8 mouse cellular contexts compared by ENCODE assay signal in genomic region chr19:10959085-10959977, GRCm38 (mm10). TPM values are rescaled to one million over a fixed set of nuclear protein-coding genes. Genes with fewer than 3 reads are reported as not detected.
DNase-seq lines count a peak whose midpoint lies in the region; ATAC-seq and TF ChIP-seq lines count a peak whose summit lies in the region.

No protein-coding gene starts in this region.

- no peaks in the 10 kb centered on the region for H3K4me1 ChIP-seq in MEL (ENCODE audit: control insufficient read depth in 1 of 2, insufficient read depth in 2 of 2, low read length in 2 of 2)
- no peaks in the 10 kb centered on the region for H3K4me1 ChIP-seq in heart, embryonic 16.5 days (ENCODE audit: control insufficient read depth, insufficient read depth, low read length)
- H3K4me1 ChIP-seq in midbrain, embryonic 11.5 days (ENCODE audit: control insufficient read depth, insufficient read depth, low read length): no peaks in the 10 kb centered on the region; the same call in 1 of the 2 replicates

- peak; percentile 98 for TF ChIP-seq RAD21 in MEL (IDR thresholded peaks at IDR 0.05; ENCODE audit: low read depth, low read length)

- WGBS in heart, embryonic 16.5 days: 30% methylated on average over 11 of the region's 11 CpGs
- 30% methylated on average over 11 of the region's 11 CpGs for WGBS in midbrain, embryonic 11.5 days

- DNase-seq in left cerebral cortex, postnatal 14 days (ENCODE audit: low spot score in 2 of 2): peak; percentile 67
- no peak for DNase-seq in left cerebral cortex, adult 8-10 months (ENCODE audit: low spot score in 2 of 2)
- peak; percentile 76 for DNase-seq in MEL (ENCODE audit: low read depth, low spot score)
- DNase-seq in embryo, embryonic 10 days (ENCODE audit: low spot score): peak; percentile 85
- DNase-seq in kidney, postnatal 25 days: peak; percentile 41 to 69
- DNase-seq in midbrain, embryonic 11.5 days (ENCODE audit: low spot score, missing footprints): peak; percentile 95
- DNase-seq in thymus, postnatal 4 days: peak; percentile 37

- H3K9me3 ChIP-seq in MEL (replicated peaks; ENCODE audit: insufficient read depth, low read length): no peaks in the 10 kb centered on the region
- no peaks in the 10 kb centered on the region for H3K9me3 ChIP-seq in heart, embryonic 16.5 days (replicated peaks; ENCODE audit: control insufficient read depth, low read length)
- no peaks in the 10 kb centered on the region for H3K9me3 ChIP-seq in midbrain, embryonic 11.5 days (ENCODE audit: control insufficient read depth, low read length)

- TF ChIP-seq EP300 in MEL (IDR thresholded peaks at IDR 0.05; ENCODE audit: low read depth in 1 of 2, low read length in 2 of 2): no peak

- no peaks in the 10 kb centered on the region for H3K79me2 ChIP-seq in MEL (ENCODE audit: control insufficient read depth, insufficient read depth, low read length, poor library complexity)

- H3K27me3 ChIP-seq in MEL (ENCODE audit: control insufficient read depth in 1 of 2, insufficient read depth in 2 of 2, low read length in 2 of 2): peaks cover 5 to 8% of the 10 kb centered on the region in 2 experiments; a peak in 3 of 4 replicates
- H3K27me3 ChIP-seq in heart, embryonic 16.5 days (ENCODE audit: control insufficient read depth, insufficient read depth, low read length): peaks cover 2% of the 10 kb centered on the region; the same call in 1 of the 2 replicates
- H3K27me3 ChIP-seq in midbrain, embryonic 11.5 days (ENCODE audit: control insufficient read depth, insufficient read depth, low read length): no peaks in the 10 kb centered on the region

- TF ChIP-seq CTCF in MEL (IDR thresholded peaks at IDR 0.05 in 2 of 3, conservative IDR thresholded peaks at IDR 0.05 in 1 of 3; ENCODE audit: control insufficient read depth in 1 of 3, insufficient read depth in 1 of 3, low read depth in 2 of 3, low read length in 3 of 3, poor library complexity in 1 of 3, severe bottlenecking in 1 of 3): peak; percentile 36 to 95 (median 57)

- H3K36me3 ChIP-seq in MEL (ENCODE audit: control insufficient read depth in 1 of 2, insufficient read depth in 2 of 2, low read length in 2 of 2): no peaks in the 10 kb centered on the region
- no peaks in the 10 kb centered on the region for H3K36me3 ChIP-seq in heart, embryonic 16.5 days (ENCODE audit: control insufficient read depth, insufficient read depth)
- H3K36me3 ChIP-seq in midbrain, embryonic 11.5 days (ENCODE audit: control insufficient read depth, insufficient read depth, low read length): no peaks in the 10 kb centered on the region

- no peak for TF ChIP-seq POLR2A in MEL (IDR thresholded peaks at IDR 0.05; ENCODE audit: control insufficient read depth in 1 of 2, insufficient read depth in 1 of 2, low read depth in 1 of 2, low read length in 2 of 2, poor library complexity in 1 of 2)

- intact Hi-C loops in left cerebral cortex, postnatal 14 days (cut with DNase I): loop anchor here (5.0 to 10.0 kb wide), 2 partner anchors 245 to 292 kb away; no protein-coding TSS in a partner anchor

- ATAC-seq in heart, embryonic 16.5 days (replicated peaks; ENCODE audit: extremely low read depth, insufficient read depth, low FRiP score): 0 out of 2 replicates have a peak, but pooled peaks have one; percentile 49
- peak; percentile 78; the same call in 1 of the 2 replicates for ATAC-seq in midbrain, embryonic 11.5 days (ENCODE audit: low FRiP score)

- H3K27ac ChIP-seq in MEL (ENCODE audit: control insufficient read depth, low read depth, low read length): no peak overlapping the region
- H3K27ac ChIP-seq in heart, embryonic 16.5 days (ENCODE audit: low read length): no peak overlapping the region
- H3K27ac ChIP-seq in midbrain, embryonic 11.5 days (ENCODE audit: low read depth, low read length): no peak overlapping the region

- no peak overlapping the region for H3K4me2 ChIP-seq in heart, embryonic 16.5 days (ENCODE audit: low read depth, low read length)
- no peak overlapping the region for H3K4me2 ChIP-seq in midbrain, embryonic 11.5 days

- H3K9ac ChIP-seq in MEL (ENCODE audit: control insufficient read depth, low read depth, low read length, poor library complexity, severe bottlenecking): no peak overlapping the region
- no peak overlapping the region for H3K9ac ChIP-seq in heart, embryonic 16.5 days (ENCODE audit: low read length)
- H3K9ac ChIP-seq in midbrain, embryonic 11.5 days (ENCODE audit: low read length): no peak overlapping the region

- H3K4me3 ChIP-seq in MEL (ENCODE audit: control insufficient read depth in 1 of 2, insufficient read depth in 1 of 2, low read depth in 2 of 2, low read length in 2 of 2): no peak overlapping the region
- H3K4me3 ChIP-seq in heart, embryonic 16.5 days (ENCODE audit: low read length): no peak overlapping the region
- H3K4me3 ChIP-seq in midbrain, embryonic 11.5 days (ENCODE audit: low read depth, low read length): no peak overlapping the region

TF ChIP-seq in MEL, 35 proteins besides CTCF, POLR2A, EP300 and RAD21:
- TF ChIP-seq ZC3H11A (IDR thresholded peaks at IDR 0.05; ENCODE audit: low read depth, low read length) (peak; percentile 92), SMC3 (IDR thresholded peaks at IDR 0.05; ENCODE audit: low read depth, low read length) (peak; percentile 88), MEF2A (IDR thresholded peaks at IDR 0.05; ENCODE audit: extremely low read depth, insufficient replicate concordance, low read depth, low read length, poor library complexity, severe bottlenecking) (no peak)

RNA-seq across cellular contexts. Expression of gene Ccdc86, which starts 10.3 kb away (rescaled TPM):
- 1 to 10 TPM; 8.5 to 8.9 TPM for total RNA-seq in left cerebral cortex, postnatal 14 days (2021)
- 1 to 10 TPM; 7.2 to 8.2 (median 7.7) TPM for total RNA-seq in left cerebral cortex, adult 8-10 months (2022)
- 20.2 and 29.5 TPM in 2 replicates for total RNA-seq in MEL (2012; rRNA removed)
- polyA plus RNA-seq in MEL (2012; ENCODE audit: insufficient read depth in 1 of 2, insufficient read length in 2 of 2, low read depth in 1 of 2, low replicate concordance in 2 of 2, missing spikeins in 1 of 2): 10 to 100 TPM in 1 of 2 experiments, not detected in 1; 50.9 TPM
- 17.7 and 18.2 TPM in 2 replicates for polyA plus RNA-seq in heart, embryonic 16.5 days (2015; fragmentation: Nextera tagmentation; extraction: Ambion mirVana)
- polyA plus RNA-seq in midbrain, embryonic 11.5 days (2014; fragmentation: Nextera tagmentation; extraction: Ambion mirVana): 20.0 and 22.5 TPM in 2 replicates

RNA-seq across cellular contexts. Expression of gene Ms4a10, which starts 15.1 kb away (rescaled TPM):
- not detected for total RNA-seq in left cerebral cortex, postnatal 14 days (2021)
- not detected for total RNA-seq in left cerebral cortex, adult 8-10 months (2022)
- not detected in 2 replicates for total RNA-seq in MEL (2012; rRNA removed)
- polyA plus RNA-seq in MEL (2012; ENCODE audit: insufficient read depth in 1 of 2, insufficient read length in 2 of 2, low read depth in 1 of 2, low replicate concordance in 2 of 2, missing spikeins in 1 of 2): not detected
- polyA plus RNA-seq in heart, embryonic 16.5 days (2015; fragmentation: Nextera tagmentation; extraction: Ambion mirVana): not detected in 2 replicates
- not detected in 2 replicates for polyA plus RNA-seq in midbrain, embryonic 11.5 days (2014; fragmentation: Nextera tagmentation; extraction: Ambion mirVana)

RNA-seq across cellular contexts. Expression of gene Ptgdr2, which starts 22.4 kb away (rescaled TPM):
- total RNA-seq in left cerebral cortex, postnatal 14 days (2021): under 1 TPM; 0.32 to 0.33 TPM
- under 1 TPM in 2 of 4 experiments, not detected in 2; 0.17 to 0.19 TPM for total RNA-seq in left cerebral cortex, adult 8-10 months (2022)
- 0.33 and 0.46 TPM in 2 replicates for total RNA-seq in MEL (2012; rRNA removed)
- under 1 TPM in 1 of 2 experiments, not detected in 1; 0.31 TPM for polyA plus RNA-seq in MEL (2012; ENCODE audit: insufficient read depth in 1 of 2, insufficient read length in 2 of 2, low read depth in 1 of 2, low replicate concordance in 2 of 2, missing spikeins in 1 of 2)
- 0.11 and 0.24 TPM in 2 replicates for polyA plus RNA-seq in heart, embryonic 16.5 days (2015; fragmentation: Nextera tagmentation; extraction: Ambion mirVana)
- polyA plus RNA-seq in midbrain, embryonic 11.5 days (2014; fragmentation: Nextera tagmentation; extraction: Ambion mirVana): 0.05 and 0.12 TPM in 2 replicates

RNA-seq across cellular contexts. Expression of gene Ms4a15, which starts 33.7 kb away (rescaled TPM):
- total RNA-seq in left cerebral cortex, postnatal 14 days (2021): under 1 TPM in 1 of 2 experiments, not detected in 1; 0.80 TPM
- 1 to 10 TPM in 1 of 4 experiments, not detected in 3; 1.1 TPM for total RNA-seq in left cerebral cortex, adult 8-10 months (2022)
- not detected in 2 replicates for total RNA-seq in MEL (2012; rRNA removed)
- not detected for polyA plus RNA-seq in MEL (2012; ENCODE audit: insufficient read depth in 1 of 2, insufficient read length in 2 of 2, low read depth in 1 of 2, low replicate concordance in 2 of 2, missing spikeins in 1 of 2)
- polyA plus RNA-seq in heart, embryonic 16.5 days (2015; fragmentation: Nextera tagmentation; extraction: Ambion mirVana): not detected in 2 replicates
- not detected in 2 replicates for polyA plus RNA-seq in midbrain, embryonic 11.5 days (2014; fragmentation: Nextera tagmentation; extraction: Ambion mirVana)

RNA-seq across cellular contexts. Expression of gene Zp1, which starts 38.9 kb away (rescaled TPM):
- not detected for total RNA-seq in left cerebral cortex, postnatal 14 days (2021)
- 1 to 10 TPM in 1 of 4 experiments, under 1 TPM in 1, not detected in 2; 0.19 to 1.5 TPM for total RNA-seq in left cerebral cortex, adult 8-10 months (2022)
- not detected in 2 replicates for total RNA-seq in MEL (2012; rRNA removed)
- polyA plus RNA-seq in MEL (2012; ENCODE audit: insufficient read depth in 1 of 2, insufficient read length in 2 of 2, low read depth in 1 of 2, low replicate concordance in 2 of 2, missing spikeins in 1 of 2): not detected
- 0.14 TPM in 1 of 2 replicates, not detected in the other for polyA plus RNA-seq in heart, embryonic 16.5 days (2015; fragmentation: Nextera tagmentation; extraction: Ambion mirVana)
- 0.22 TPM in 1 of 2 replicates, not detected in the other for polyA plus RNA-seq in midbrain, embryonic 11.5 days (2014; fragmentation: Nextera tagmentation; extraction: Ambion mirVana)

Comparison
In these comparisons a context has a peak if more than half of its experiments do, and no peak if none do; other contexts are left out.
1. DNase-seq: peak in left cerebral cortex, postnatal 14 days (2 of 2), MEL (single experiment), embryo, embryonic 10 days (single experiment), kidney, postnatal 25 days (2 of 2), midbrain, embryonic 11.5 days (single experiment) and thymus, postnatal 4 days (single experiment); none in left cerebral cortex, adult 8-10 months (0 of 2).